Mouse (Mus musculus): ENCODE data around the gene Dtnbp1. TPM values are rescaled to one million over a fixed set of nuclear protein-coding genes. Genes with fewer than 3 reads are reported as not detected.

Dtnbp1 gene
- polyA plus RNA-seq, 1 experiment = 63.7 TPM

DNA sequence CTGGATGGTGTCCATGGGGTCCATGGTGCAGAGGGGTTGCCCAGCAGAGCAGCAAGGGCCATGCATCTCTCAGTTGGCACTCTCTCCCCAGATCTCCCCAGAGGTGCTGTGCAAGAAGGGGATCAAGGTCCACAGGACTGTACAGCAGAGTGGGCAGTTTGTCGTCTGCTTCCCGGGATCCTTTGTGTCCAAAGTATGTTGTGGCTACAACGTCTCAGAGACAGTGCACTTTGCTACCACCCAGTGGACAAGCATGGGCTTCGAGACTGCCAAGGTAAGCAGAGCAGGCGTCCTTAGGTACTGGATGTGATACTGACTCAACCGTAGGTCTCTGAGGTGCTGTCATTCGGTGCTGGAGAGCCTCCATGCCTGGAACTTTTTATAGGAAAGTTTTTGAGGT is 88.4 kb downstream of the Dtnbp1 start:
- TF ChIP-seq FLI1 (IDR thresholded peaks at IDR 0.05; ENCODE audit: low read length) = no peak
- no peak for TF ChIP-seq GATA1 (IDR thresholded peaks at IDR 0.05; ENCODE audit: borderline replicate concordance, low read length)
- Histone ChIP-seq H3K4me3 (replicated peaks) (no peak overlapping the region), H3K4me1 (peaks cover 52% of the 10 kb centered on the region), H3K9me3 (no peaks in the 10 kb centered on the region), H3K36me3 (replicated peaks; ENCODE audit: low read length) (peaks cover 100% of the 10 kb centered on the region), H3K27me3 (replicated peaks) (no peaks in the 10 kb centered on the region)

DNA sequence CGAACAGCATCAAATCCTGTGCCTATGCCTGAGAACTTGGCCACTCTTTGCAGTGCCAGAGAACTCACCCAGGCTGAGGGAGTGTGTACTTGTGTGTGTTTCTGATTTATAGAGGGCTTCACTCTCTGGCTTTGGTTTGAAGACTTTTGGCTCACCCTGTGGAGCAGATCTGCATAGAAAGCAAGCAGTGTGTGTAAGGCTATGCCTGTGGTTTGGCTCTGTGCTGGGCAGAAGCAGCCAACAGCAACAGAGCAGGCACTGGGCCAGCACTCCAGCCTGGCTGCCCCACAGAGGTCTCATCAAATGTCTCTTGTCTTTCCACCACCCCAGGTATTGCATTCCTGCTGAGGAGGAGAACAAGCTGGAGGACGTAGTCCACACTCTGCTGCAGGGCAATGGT is 89.1 kb downstream of the Dtnbp1 start:
- no peaks in the 10 kb centered on the region for H3K9me3 ChIP-seq
- H3K4me1 ChIP-seq = peaks cover 56% of the 10 kb centered on the region
- TF ChIP-seq FLI1 (IDR thresholded peaks at IDR 0.05; ENCODE audit: low read length) = no peak
- TF ChIP-seq GATA1 (IDR thresholded peaks at IDR 0.05; ENCODE audit: borderline replicate concordance, low read length) = no peak
- no peak overlapping the region for H3K4me3 ChIP-seq (replicated peaks)
- peaks cover 100% of the 10 kb centered on the region for H3K36me3 ChIP-seq (replicated peaks; ENCODE audit: low read length)
- H3K27me3 ChIP-seq (replicated peaks) = no peaks in the 10 kb centered on the region

DNA sequence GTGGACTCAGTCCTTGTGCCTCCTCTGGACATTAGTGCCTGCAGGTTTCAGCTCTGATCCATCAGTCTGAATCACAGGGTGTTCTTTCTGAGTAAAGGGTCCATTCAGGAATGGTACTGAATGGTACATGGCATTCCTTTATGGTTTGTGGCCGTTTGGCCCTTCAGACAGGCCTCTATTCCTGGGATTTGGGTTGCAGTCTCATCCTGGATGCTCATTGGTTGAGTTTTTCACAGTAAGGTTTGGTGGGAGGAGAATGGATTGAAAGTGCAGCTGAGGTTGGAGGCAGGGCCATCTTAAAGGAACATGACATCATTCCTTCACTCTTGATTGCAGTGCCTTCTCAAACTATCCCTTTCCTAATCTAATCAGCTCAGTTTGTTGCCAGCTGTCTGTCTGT is 93.2 kb downstream of the Dtnbp1 start:
- no peaks in the 10 kb centered on the region for H3K9me3 ChIP-seq
- H3K27me3 ChIP-seq (replicated peaks) = no peaks in the 10 kb centered on the region
- peaks cover 100% of the 10 kb centered on the region for H3K36me3 ChIP-seq (replicated peaks; ENCODE audit: low read length)
- no peak overlapping the region for H3K4me3 ChIP-seq (replicated peaks)
- TF ChIP-seq GATA1 (IDR thresholded peaks at IDR 0.05; ENCODE audit: borderline replicate concordance, low read length) (no peak), FLI1 (IDR thresholded peaks at IDR 0.05; ENCODE audit: low read length) (no peak)
- peaks cover 79% of the 10 kb centered on the region for H3K4me1 ChIP-seq

DNA sequence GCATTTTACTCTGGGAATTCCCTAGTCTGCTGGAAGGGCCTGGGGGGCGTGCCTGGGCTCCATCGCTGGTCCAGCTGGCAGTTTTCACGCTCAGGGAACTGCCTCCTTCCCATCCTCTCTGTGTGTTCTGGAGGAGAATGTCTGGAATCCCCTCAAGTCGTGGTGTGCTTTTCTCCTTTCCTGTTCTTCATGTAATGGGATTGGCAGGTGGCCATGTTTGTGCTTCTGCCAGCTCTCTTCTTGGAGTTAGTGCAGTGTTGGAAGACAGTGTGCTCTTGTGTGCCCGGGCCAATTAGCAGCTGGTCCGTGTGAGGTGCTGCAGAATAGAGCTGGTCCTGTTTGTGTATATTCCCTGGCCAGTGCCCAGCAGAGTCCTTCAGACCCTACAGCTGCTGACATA is 94.2 kb downstream of the Dtnbp1 start:
- H3K9me3 ChIP-seq = no peaks in the 10 kb centered on the region
- peaks cover 78% of the 10 kb centered on the region for H3K4me1 ChIP-seq
- no peak for TF ChIP-seq FLI1 (IDR thresholded peaks at IDR 0.05; ENCODE audit: low read length)
- TF ChIP-seq GATA1 (IDR thresholded peaks at IDR 0.05; ENCODE audit: borderline replicate concordance, low read length) = no peak
- peaks cover 99% of the 10 kb centered on the region for H3K36me3 ChIP-seq (replicated peaks; ENCODE audit: low read length)
- no peak overlapping the region for H3K4me3 ChIP-seq (replicated peaks)
- no peaks in the 10 kb centered on the region for H3K27me3 ChIP-seq (replicated peaks)

DNA sequence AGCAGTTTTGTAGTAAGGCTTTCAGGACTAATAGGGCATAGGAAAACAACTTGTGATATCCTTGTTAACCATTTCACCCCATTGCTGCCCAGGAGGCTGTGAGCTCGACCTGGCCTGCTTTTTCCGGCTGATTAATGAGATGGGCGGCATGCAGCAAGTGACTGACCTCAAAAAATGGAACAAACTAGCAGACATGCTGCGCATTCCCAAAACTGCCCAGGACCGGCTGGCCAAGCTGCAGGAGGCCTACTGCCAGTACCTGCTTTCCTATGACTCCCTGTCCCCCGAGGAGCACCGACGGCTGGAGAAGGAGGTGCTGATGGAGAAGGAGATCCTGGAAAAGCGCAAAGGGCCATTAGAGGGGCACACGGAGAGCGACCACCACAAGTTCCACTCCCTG is 95.8 kb downstream of the Dtnbp1 start:
- peaks cover 84% of the 10 kb centered on the region for H3K4me1 ChIP-seq
- peaks cover 99% of the 10 kb centered on the region for H3K36me3 ChIP-seq (replicated peaks; ENCODE audit: low read length)
- TF ChIP-seq GATA1 (IDR thresholded peaks at IDR 0.05; ENCODE audit: borderline replicate concordance, low read length) (no peak), FLI1 (IDR thresholded peaks at IDR 0.05; ENCODE audit: low read length) (no peak)
- no peaks in the 10 kb centered on the region for H3K9me3 ChIP-seq
- H3K27me3 ChIP-seq (replicated peaks) = no peaks in the 10 kb centered on the region
- H3K4me3 ChIP-seq (replicated peaks) = no peak overlapping the region

DNA sequence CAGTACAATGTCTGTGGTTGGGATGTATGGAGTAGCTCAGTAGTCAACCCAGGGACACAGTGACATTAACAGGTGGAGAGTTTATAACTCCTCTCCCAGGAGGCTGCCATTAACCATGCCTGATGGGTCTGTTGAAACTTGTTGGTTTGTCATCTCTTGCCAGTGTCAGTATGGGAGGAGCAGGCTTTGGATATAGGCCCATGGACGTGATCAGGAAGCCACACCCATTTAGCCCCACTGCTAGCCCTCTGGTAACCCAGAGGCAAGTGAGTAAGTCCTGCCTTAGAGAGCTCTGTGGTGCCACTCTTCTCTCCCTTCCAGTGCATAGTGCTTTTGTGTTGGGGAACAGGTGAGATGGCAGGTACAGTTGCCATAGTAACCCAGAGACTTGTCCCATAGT is 97.7 kb downstream of the Dtnbp1 start:
- H3K9me3 ChIP-seq = no peaks in the 10 kb centered on the region
- TF ChIP-seq GATA1 (IDR thresholded peaks at IDR 0.05; ENCODE audit: borderline replicate concordance, low read length) (no peak), FLI1 (IDR thresholded peaks at IDR 0.05; ENCODE audit: low read length) (no peak)
- peaks cover 99% of the 10 kb centered on the region for H3K36me3 ChIP-seq (replicated peaks; ENCODE audit: low read length)
- peaks cover 85% of the 10 kb centered on the region for H3K4me1 ChIP-seq
- no peak overlapping the region for H3K4me3 ChIP-seq (replicated peaks)
- no peaks in the 10 kb centered on the region for H3K27me3 ChIP-seq (replicated peaks)

DNA sequence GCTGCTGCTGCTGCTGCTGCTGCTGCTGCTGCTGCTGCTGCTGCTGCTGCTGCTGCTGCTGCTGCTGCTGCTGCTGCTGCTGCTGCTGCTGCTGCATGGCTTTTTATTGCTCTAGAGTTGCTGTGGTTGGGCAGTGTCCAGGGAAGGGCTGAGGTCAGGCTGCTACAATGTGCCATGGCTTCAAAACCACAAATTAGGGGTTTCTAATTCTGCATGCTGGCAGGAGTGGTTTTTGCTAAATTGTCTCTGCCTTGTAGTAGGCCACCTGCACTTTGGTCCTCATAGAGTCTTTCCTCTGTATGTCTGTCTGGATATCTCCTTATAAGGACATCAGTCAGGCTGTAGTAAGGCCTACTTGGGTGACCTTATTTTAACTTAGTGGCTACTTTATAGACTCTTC is 98.5 kb downstream of the Dtnbp1 start:
- no peaks in the 10 kb centered on the region for H3K27me3 ChIP-seq (replicated peaks)
- no peaks in the 10 kb centered on the region for H3K9me3 ChIP-seq
- TF ChIP-seq GATA1 (IDR thresholded peaks at IDR 0.05; ENCODE audit: borderline replicate concordance, low read length) (no peak), FLI1 (IDR thresholded peaks at IDR 0.05; ENCODE audit: low read length) (no peak)
- H3K4me1 ChIP-seq = peaks cover 87% of the 10 kb centered on the region
- peaks cover 99% of the 10 kb centered on the region for H3K36me3 ChIP-seq (replicated peaks; ENCODE audit: low read length)
- no peak overlapping the region for H3K4me3 ChIP-seq (replicated peaks)

DNA sequence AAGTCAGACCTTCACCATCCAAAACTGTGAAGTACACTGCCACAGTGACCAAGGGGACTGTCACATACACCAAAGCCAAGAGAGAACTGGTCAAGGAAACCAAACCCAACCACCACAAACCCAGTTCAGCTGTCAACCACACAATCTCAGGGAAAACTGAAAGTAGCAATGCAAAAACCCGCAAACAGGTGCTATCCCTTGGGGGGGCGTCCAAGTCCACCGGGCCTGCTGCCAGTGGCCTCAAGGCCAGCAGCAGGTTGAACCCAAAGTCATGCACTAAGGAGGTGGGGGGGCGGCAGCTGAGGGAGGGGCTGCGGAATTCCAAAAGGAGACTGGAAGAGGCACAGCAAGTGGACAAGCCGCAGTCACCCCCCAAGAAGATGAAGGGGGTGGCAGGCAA is 99.6 kb downstream of the Dtnbp1 start:
- H3K4me3 ChIP-seq (replicated peaks) = no peak overlapping the region
- peaks cover 86% of the 10 kb centered on the region for H3K4me1 ChIP-seq
- H3K36me3 ChIP-seq (replicated peaks; ENCODE audit: low read length) = peaks cover 99% of the 10 kb centered on the region
- no peak for TF ChIP-seq FLI1 (IDR thresholded peaks at IDR 0.05; ENCODE audit: low read length)
- no peak for TF ChIP-seq GATA1 (IDR thresholded peaks at IDR 0.05; ENCODE audit: borderline replicate concordance, low read length)
- H3K9me3 ChIP-seq = no peaks in the 10 kb centered on the region
- H3K27me3 ChIP-seq (replicated peaks) = no peaks in the 10 kb centered on the region

DNA sequence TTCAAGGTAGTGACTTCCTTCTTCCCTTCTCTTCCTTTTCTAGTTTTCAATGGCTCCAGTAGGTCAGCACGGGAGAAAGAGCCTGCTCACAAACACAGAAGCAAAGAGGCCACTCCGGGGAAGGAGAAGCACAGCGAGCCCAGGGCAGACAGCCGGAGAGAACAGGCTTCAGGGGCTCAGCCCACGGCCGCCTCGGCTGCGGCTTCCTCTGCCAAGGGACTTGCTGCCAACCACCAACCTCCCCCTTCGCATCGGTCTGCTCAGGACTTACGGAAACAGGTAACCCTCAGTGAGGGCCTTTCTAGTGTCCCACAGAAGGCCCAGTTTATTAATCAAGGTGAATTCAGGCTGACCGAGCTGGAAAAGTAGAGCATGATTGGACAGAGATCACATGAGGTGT is 105.7 kb downstream of the Dtnbp1 start:
- no peak overlapping the region for H3K4me3 ChIP-seq (replicated peaks)
- peaks cover 75% of the 10 kb centered on the region for H3K4me1 ChIP-seq
- no peaks in the 10 kb centered on the region for H3K9me3 ChIP-seq
- TF ChIP-seq FLI1 (IDR thresholded peaks at IDR 0.05; ENCODE audit: low read length) = no peak
- no peak for TF ChIP-seq GATA1 (IDR thresholded peaks at IDR 0.05; ENCODE audit: borderline replicate concordance, low read length)
- peaks cover 100% of the 10 kb centered on the region for H3K36me3 ChIP-seq (replicated peaks; ENCODE audit: low read length)
- no peaks in the 10 kb centered on the region for H3K27me3 ChIP-seq (replicated peaks)

DNA sequence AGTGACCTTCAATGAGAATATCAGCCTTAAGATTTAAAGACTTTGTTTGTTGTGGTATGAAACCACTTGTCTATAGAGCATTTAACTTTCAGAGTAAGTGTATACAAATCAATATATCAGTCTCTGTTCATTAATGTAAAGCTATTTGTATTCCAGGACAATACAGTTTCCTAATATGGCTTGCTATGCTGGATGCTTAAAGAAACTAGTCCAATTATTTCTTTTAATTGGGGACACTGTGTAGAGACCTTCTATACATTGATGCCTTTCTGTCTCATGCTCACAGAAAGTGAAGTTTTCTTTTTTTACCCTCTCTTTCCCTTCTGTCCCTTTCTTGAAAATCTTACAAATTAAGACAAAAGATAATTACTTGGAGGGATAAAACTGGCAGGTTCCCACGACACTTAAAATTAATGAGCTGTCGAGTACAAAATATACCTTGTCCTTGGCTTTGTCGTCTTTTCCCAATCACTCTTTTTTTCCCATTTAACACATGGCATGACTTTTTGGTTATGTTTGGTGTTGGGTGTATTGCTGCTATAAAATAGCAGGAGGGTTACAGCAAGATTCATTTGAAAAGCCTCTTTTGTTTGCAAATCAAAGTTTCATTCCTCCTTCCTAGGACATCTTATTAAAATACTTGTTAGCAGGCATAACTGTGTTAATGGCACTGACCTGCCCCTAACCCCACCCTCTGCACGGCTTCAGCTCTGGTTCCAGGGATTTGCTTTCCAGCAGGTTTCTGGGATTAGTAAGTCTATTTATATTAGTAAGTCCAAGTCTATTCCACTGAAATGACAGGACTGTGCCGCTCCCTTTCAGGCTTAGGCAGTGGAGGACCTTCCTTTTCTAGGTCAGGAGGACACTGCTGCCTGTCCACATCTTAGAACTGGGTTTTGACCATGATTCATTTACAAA is 109.9 kb downstream of the Dtnbp1 start:
- no peaks in the 10 kb centered on the region for H3K27me3 ChIP-seq (replicated peaks)
- H3K4me1 ChIP-seq = peaks cover 45% of the 10 kb centered on the region

More for the DNA sequence above, 109.9 kb downstream of the Dtnbp1 start:
- H3K9me3 ChIP-seq = no peaks in the 10 kb centered on the region
- TF ChIP-seq GATA1 (IDR thresholded peaks at IDR 0.05; ENCODE audit: borderline replicate concordance, low read length) (no peak), FLI1 (IDR thresholded peaks at IDR 0.05; ENCODE audit: low read length) (no peak)
- H3K4me3 ChIP-seq (replicated peaks) = no peak overlapping the region
- peaks cover 97% of the 10 kb centered on the region for H3K36me3 ChIP-seq (replicated peaks; ENCODE audit: low read length)

Measured in megakaryocyte, embryonic 14.5 days (primary cell).